Mouse (Mus musculus): Measurements from ENCODE around the gene Ddx11. TPM values are rescaled to one million over a fixed set of nuclear protein-coding genes. Genes with fewer than 3 reads are reported as not detected.

Ddx11 gene
- polyA plus RNA-seq, 2 experiments = 4.7 to 7.0 TPM

DNA sequence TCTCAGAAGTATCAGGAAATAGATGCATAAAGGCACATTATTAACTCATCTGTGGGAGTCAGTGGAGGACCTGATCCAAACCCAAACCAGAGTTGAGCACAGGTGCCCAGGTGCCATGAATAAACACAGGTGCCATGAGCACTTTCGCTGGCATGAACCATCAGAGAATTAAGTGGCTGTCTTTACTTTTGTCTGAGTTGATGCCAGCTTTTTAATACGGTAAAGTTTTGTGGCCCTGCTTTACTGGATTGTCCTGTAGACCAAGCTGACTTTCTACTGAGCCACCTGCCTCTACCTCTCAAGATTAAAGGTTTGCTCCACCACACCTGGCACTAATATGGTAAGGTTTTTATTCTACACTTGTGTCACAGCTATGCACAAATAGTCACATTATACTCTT lies 31.3 kb upstream of the Ddx11 start:
- 85% methylated on average over 2 of the region's 2 CpGs for WGBS (ENCODE audit: insufficient replicate concordance)
- Histone ChIP-seq H3K4me1 (replicated peaks; ENCODE audit: control insufficient read depth in 2 of 2, insufficient read depth in 2 of 2, low read length in 1 of 2) (0 out of 4 replicates have a peak, but pooled peaks cover 0 to 2% of the 10 kb centered on the region in 2 experiments), H3K9me3 (ENCODE audit: control insufficient read depth, low read length) (no peaks in the 10 kb centered on the region), H3K27ac (no peak overlapping the region), H3K9ac (replicated peaks) (no peak overlapping the region), H3K27me3 (ENCODE audit: control insufficient read depth, insufficient read depth, low read length) (no peaks in the 10 kb centered on the region), H3K4me3 (ENCODE audit: insufficient read depth in 1 of 2, low read depth in 2 of 2, low read length in 2 of 2) (no peak overlapping the region), H3K36me3 (replicated peaks; ENCODE audit: control insufficient read depth, insufficient read depth, low read depth) (peaks cover 12% of the 10 kb centered on the region), H3K4me2 (ENCODE audit: low read depth) (no peak overlapping the region)
- DNase-seq (ENCODE audit: low read depth in 3 of 3, low spot score in 3 of 3) (no peak), ATAC-seq (ENCODE audit: insufficient read depth) (no peak)
- no peak for TF ChIP-seq CTCF (IDR thresholded peaks at IDR 0.05; ENCODE audit: low read depth)
- TF ChIP-seq EP300 (IDR thresholded peaks at IDR 0.05; ENCODE audit: low read depth) = no peak

DNA sequence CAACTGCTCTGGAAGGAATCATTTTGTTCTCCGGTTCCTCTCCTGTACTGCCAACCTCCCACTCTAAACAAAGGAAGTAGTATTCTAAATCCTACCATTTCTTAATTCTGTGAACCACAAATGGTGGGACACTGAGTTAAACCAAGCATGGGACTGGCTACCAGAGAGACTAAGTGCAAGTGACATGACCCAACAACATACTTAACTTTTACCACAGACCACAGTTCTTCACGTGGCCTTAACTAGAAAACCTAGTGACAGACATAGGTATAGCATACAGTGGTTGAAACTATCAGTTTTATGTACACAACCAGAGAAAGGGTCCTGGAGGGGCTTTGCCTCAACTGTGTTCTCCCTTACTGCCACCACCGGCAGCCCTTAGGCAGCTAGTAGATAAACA lies 30.7 kb upstream of the Ddx11 start:
- no peak overlapping the region for H3K4me2 ChIP-seq (ENCODE audit: low read depth)
- H3K4me1 ChIP-seq (replicated peaks; ENCODE audit: control insufficient read depth in 2 of 2, insufficient read depth in 2 of 2, low read length in 1 of 2) = 0 out of 4 replicates have a peak, but pooled peaks cover 0 to 2% of the 10 kb centered on the region in 2 experiments
- H3K9me3 ChIP-seq (ENCODE audit: control insufficient read depth, low read length) = no peaks in the 10 kb centered on the region
- H3K27me3 ChIP-seq (ENCODE audit: control insufficient read depth, insufficient read depth, low read length) = no peaks in the 10 kb centered on the region
- H3K36me3 ChIP-seq (replicated peaks; ENCODE audit: control insufficient read depth, insufficient read depth, low read depth) = peaks cover 9% of the 10 kb centered on the region
- TF ChIP-seq EP300 (IDR thresholded peaks at IDR 0.05; ENCODE audit: low read depth) = no peak
- no peak for TF ChIP-seq CTCF (IDR thresholded peaks at IDR 0.05; ENCODE audit: low read depth)
- DNase-seq (ENCODE audit: low read depth in 3 of 3, low spot score in 3 of 3) (no peak), ATAC-seq (ENCODE audit: insufficient read depth) (no peak)
- no peak overlapping the region for H3K9ac ChIP-seq (replicated peaks)
- WGBS (ENCODE audit: insufficient replicate concordance) = 72% methylated on average over 3 of the region's 3 CpGs
- no peak overlapping the region for H3K4me3 ChIP-seq (ENCODE audit: insufficient read depth in 1 of 2, low read depth in 2 of 2, low read length in 2 of 2)
- no peak overlapping the region for H3K27ac ChIP-seq

DNA sequence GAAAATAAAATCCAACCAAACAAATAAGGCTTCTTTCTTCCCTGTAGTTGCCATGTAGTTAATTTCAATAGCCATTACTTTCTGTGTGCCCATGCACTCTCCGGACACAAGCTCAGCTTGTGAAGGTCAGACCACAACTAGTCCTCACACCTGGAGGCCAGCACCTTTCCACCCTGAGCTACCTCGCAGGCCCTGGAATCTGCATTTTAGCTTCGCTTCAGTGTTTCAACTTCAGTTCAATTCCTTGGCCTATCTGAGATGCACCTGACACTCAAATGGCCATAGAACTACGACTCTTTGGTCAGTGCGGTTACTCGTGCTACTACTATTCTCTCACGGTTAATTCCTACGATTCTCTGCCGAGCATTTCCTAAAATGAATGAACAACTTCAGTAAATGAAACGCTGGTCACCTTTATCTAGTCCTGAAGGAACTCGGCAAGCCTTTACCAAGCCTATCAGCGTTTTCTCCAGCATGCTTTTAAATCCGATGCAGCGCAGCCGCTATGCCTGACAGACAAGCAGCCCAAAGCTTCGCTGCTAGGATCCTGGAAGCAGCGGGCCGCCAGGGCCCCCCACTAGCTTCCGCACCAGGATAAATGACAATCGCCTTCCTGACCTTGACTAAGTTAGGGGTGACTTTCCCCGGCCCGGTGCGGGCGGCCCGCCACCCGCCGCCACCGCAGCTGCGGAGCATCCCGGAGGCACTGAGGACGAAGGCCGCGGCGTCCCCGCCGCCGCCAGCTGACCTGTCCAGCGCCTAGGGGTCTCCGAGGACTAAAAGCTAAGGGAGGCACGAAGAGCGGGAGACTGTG lies 22.5 kb upstream of the Ddx11 start:
- DNase-seq (ENCODE audit: low read depth in 3 of 3, low spot score in 3 of 3) (peak in 1 of 3 experiments; percentile 37), ATAC-seq (ENCODE audit: insufficient read depth) (peak; percentile 38)
- no peaks in the 10 kb centered on the region; the same call in 1 of the 2 replicates for H3K36me3 ChIP-seq (replicated peaks; ENCODE audit: control insufficient read depth, insufficient read depth, low read depth)
- H3K4me2 ChIP-seq (ENCODE audit: low read depth) = peak overlapping the region; percentile 73
- 2% methylated on average over 36 of the region's 41 CpGs for WGBS (ENCODE audit: insufficient replicate concordance)
- H3K9me3 ChIP-seq (ENCODE audit: control insufficient read depth, low read length) = no peaks in the 10 kb centered on the region
- no peak for TF ChIP-seq EP300 (IDR thresholded peaks at IDR 0.05; ENCODE audit: low read depth)
- no peak for TF ChIP-seq CTCF (IDR thresholded peaks at IDR 0.05; ENCODE audit: low read depth)
- peak overlapping the region; percentile 99 for H3K9ac ChIP-seq (replicated peaks)
- peak overlapping the region; percentile 85 to 99 for H3K4me3 ChIP-seq (ENCODE audit: insufficient read depth in 1 of 2, low read depth in 2 of 2, low read length in 2 of 2)
- H3K4me1 ChIP-seq (replicated peaks; ENCODE audit: control insufficient read depth in 2 of 2, insufficient read depth in 2 of 2, low read length in 1 of 2) = peaks cover 5 to 11% of the 10 kb centered on the region in 2 experiments
- no peaks in the 10 kb centered on the region for H3K27me3 ChIP-seq (ENCODE audit: control insufficient read depth, insufficient read depth, low read length)
- peak overlapping the region; percentile 87 for H3K27ac ChIP-seq

- no peaks in the 10 kb centered on the region for H3K9me3 ChIP-seq (ENCODE audit: control insufficient read depth, low read length)
- TF ChIP-seq EP300 (IDR thresholded peaks at IDR 0.05; ENCODE audit: low read depth) (no peak), CTCF (IDR thresholded peaks at IDR 0.05; ENCODE audit: low read depth) (peak; percentile 84)
- ATAC-seq (ENCODE audit: insufficient read depth) (peak; percentile 98), DNase-seq (ENCODE audit: low read depth in 3 of 3, low spot score in 3 of 3) (peak; percentile 94 to 95 (median 95))
- peak within 1 kb of the TSS; percentile 99 for H3K9ac ChIP-seq (replicated peaks)
- no peaks in the 10 kb centered on the region for H3K36me3 ChIP-seq (replicated peaks; ENCODE audit: control insufficient read depth, insufficient read depth, low read depth)
- under 1% methylated on average over 67 of the region's 67 CpGs for WGBS (ENCODE audit: insufficient replicate concordance)
- peak within 1 kb of the TSS; percentile 90 for H3K27ac ChIP-seq
- peaks cover 5 to 11% of the 10 kb centered on the region in 2 experiments for H3K4me1 ChIP-seq (replicated peaks; ENCODE audit: control insufficient read depth in 2 of 2, insufficient read depth in 2 of 2, low read length in 1 of 2)
- no peaks in the 10 kb centered on the region for H3K27me3 ChIP-seq (ENCODE audit: control insufficient read depth, insufficient read depth, low read length)
- H3K4me2 ChIP-seq (ENCODE audit: low read depth) = peak within 1 kb of the TSS; percentile 91
- H3K4me3 ChIP-seq (ENCODE audit: insufficient read depth in 1 of 2, low read depth in 2 of 2, low read length in 2 of 2) = peak within 1 kb of the TSS; percentile 85 to 99
Observed at GRCm38 (mm10) chr17:66101380-66102330, 21.7 kb upstream of the Ddx11 start, which contains the start of gene Ndufv2. Ndufv2 (minus strand) TSS chr17:66101559.
